Mouse (Mus musculus): ENCODE measurements around the gene Zfp213. TPM values are rescaled to one million over a fixed set of nuclear protein-coding genes. Genes with fewer than 3 reads are reported as not detected.

The Zfp213 gene
- polyA plus RNA-seq, 1 experiment from 2014 or later, result 19.1 TPM

DNA sequence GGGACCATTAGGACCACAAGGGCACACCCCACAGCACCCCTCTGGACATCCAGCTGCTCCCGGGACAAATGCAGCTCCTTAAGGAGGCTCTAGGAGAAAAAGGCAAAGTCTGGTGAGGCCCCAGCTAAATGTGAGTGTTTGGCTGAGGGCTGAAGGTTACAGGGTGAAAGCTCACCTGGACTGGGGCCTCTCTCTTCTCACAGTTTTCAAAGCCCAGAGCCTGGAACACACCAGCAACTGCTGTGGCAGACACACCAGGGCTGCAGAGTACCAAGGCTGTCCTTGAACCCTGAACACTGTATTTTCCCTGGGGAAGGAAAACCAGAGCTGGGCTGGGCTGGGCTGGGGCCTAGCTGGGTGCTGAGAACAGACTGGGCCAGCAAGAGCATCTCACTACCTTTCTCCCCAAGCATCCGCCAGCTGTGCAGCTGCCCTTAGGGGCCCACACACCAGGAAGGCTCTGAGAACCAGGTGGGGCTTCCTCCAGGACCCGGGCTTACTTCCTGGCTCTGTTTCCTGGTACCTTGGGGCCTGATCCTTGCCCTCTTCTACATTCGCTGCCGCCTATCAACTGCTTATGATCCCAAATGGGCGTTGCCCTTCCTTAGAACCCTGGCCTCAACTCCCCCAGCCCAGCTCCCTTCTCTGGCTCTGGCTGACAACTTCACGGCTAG is 8.7 kb downstream of the Zfp213 start:
- no peak overlapping the region for H3K9ac ChIP-seq (replicated peaks; ENCODE audit: low read depth, low read length)
- H3K36me3 ChIP-seq (ENCODE audit: control insufficient read depth, insufficient read depth), result peaks cover 25% of the 10 kb centered on the region
- no peaks in the 10 kb centered on the region for H3K9me3 ChIP-seq (ENCODE audit: control insufficient read depth, low read length)
- H3K4me3 ChIP-seq (replicated peaks; ENCODE audit: low read length), result no peak overlapping the region
- H3K4me2 ChIP-seq (ENCODE audit: low read length), result no peak overlapping the region
- H3K4me1 ChIP-seq (replicated peaks; ENCODE audit: control insufficient read depth, insufficient read depth, low read length), result peaks cover 11% of the 10 kb centered on the region
- no peak overlapping the region for H3K27ac ChIP-seq (ENCODE audit: low read length)
- H3K27me3 ChIP-seq (replicated peaks; ENCODE audit: control insufficient read depth, insufficient read depth, low read length), result no peaks in the 10 kb centered on the region
- 84% methylated on average over 7 of the region's 7 CpGs for WGBS
- no peak for ATAC-seq

DNA sequence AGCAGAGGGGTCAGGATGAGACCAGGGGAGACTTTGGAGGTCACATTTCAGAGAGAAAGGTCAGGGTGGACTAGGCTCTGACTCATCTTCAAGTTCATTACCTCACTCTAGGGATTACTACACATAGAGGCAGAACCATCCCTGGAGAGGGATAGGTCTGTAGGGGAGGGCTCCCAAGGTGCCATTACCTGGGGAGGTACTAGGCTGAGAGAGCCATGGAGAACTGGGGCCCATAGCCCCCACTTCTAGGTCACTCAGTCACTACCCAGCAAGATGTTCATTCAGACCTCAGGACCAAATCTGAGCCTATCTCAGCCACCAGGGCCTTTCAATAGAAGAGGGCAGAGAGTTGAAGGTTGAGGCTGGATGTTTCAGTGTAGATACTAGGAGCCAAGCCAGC is 9.7 kb downstream of the Zfp213 start:
- ATAC-seq, result no peak
- Histone ChIP-seq H3K27ac (ENCODE audit: low read length) (no peak overlapping the region), H3K36me3 (ENCODE audit: control insufficient read depth, insufficient read depth) (peaks cover 24% of the 10 kb centered on the region), H3K4me2 (ENCODE audit: low read length) (no peak overlapping the region), H3K4me3 (replicated peaks; ENCODE audit: low read length) (no peak overlapping the region), H3K4me1 (replicated peaks; ENCODE audit: control insufficient read depth, insufficient read depth, low read length) (peaks cover 15% of the 10 kb centered on the region), H3K9ac (replicated peaks; ENCODE audit: low read depth, low read length) (no peak overlapping the region), H3K27me3 (replicated peaks; ENCODE audit: control insufficient read depth, insufficient read depth, low read length) (no peaks in the 10 kb centered on the region), H3K9me3 (ENCODE audit: control insufficient read depth, low read length) (no peaks in the 10 kb centered on the region)

DNA sequence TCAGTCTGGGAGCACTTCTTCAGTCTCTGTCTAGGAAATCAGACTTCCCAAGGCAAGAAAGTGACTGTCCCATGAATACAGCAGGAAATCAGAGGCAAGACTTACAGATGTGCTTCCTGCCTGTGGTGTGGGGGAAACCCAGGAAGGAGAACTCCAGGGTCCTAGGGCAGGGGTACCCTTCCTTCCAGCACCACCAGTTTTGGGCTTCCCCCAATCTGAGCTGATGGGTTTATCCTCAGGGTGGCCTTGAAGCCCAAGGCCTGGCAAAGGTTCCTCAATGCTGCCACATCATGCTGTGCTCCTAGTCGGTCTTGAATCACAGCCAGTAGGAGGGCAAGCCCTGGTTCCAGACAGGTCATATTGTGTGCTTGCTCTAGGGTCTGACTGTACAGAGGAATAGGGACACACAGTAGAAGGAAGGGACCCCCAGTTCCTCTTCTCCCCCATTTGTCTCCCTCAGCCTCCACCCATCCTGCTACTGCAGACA is 10.4 kb downstream of the Zfp213 start:
- Histone ChIP-seq H3K36me3 (ENCODE audit: control insufficient read depth, insufficient read depth) (peaks cover 18% of the 10 kb centered on the region), H3K27ac (ENCODE audit: low read length) (no peak overlapping the region), H3K9me3 (ENCODE audit: control insufficient read depth, low read length) (no peaks in the 10 kb centered on the region), H3K4me2 (ENCODE audit: low read length) (no peak overlapping the region), H3K27me3 (replicated peaks; ENCODE audit: control insufficient read depth, insufficient read depth, low read length) (no peaks in the 10 kb centered on the region), H3K9ac (replicated peaks; ENCODE audit: low read depth, low read length) (no peak overlapping the region), H3K4me3 (replicated peaks; ENCODE audit: low read length) (no peak overlapping the region), H3K4me1 (replicated peaks; ENCODE audit: control insufficient read depth, insufficient read depth, low read length) (peaks cover 17% of the 10 kb centered on the region)
- 78% methylated on average over 1 of the region's 1 CpGs for WGBS
- ATAC-seq, result no peak

DNA sequence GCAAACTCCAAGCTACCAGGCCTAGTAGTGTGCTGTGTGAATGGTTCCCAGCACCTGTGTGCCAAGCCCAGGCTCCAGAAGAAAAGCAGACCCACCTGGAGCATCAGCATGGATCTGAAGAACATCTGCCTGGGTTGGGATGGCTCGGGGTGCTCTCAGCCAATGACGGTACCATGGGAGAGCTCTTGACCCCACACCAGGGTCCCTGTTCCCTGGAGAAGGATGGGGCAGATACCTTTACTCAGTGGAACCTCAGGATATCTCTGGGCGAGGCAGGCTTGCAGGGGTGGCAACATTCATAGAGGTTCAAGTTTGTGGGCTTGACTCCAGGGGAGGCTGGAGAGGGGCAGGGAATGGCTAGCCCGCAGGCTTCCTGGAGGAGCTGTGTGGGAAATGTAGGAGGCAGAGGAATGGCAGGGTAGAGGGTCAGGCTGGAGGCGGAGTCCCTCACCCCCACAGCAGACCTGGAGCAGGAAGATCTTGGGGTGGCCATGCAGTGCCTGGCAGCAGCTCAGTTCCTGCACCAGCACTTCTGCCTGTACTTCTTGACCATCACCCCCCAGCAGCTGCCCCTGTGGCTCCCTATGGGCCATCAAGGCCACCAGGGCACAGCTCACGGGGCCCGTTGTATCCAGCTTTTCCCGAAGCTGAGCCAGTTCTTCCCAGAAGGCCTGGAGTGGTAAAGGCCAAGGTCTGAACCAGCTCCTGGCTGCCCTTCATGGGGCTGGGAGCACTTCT is 11.0 kb downstream of the Zfp213 start:
- Histone ChIP-seq H3K4me1 (replicated peaks; ENCODE audit: control insufficient read depth, insufficient read depth, low read length) (peaks cover 17% of the 10 kb centered on the region), H3K9ac (replicated peaks; ENCODE audit: low read depth, low read length) (no peak overlapping the region), H3K27ac (ENCODE audit: low read length) (no peak overlapping the region), H3K9me3 (ENCODE audit: control insufficient read depth, low read length) (no peaks in the 10 kb centered on the region), H3K27me3 (replicated peaks; ENCODE audit: control insufficient read depth, insufficient read depth, low read length) (no peaks in the 10 kb centered on the region), H3K36me3 (ENCODE audit: control insufficient read depth, insufficient read depth) (peaks cover 14% of the 10 kb centered on the region), H3K4me3 (replicated peaks; ENCODE audit: low read length) (no peak overlapping the region), H3K4me2 (ENCODE audit: low read length) (no peak overlapping the region)
- ATAC-seq, result no peak
- 90% methylated on average over 8 of the region's 8 CpGs for WGBS

DNA sequence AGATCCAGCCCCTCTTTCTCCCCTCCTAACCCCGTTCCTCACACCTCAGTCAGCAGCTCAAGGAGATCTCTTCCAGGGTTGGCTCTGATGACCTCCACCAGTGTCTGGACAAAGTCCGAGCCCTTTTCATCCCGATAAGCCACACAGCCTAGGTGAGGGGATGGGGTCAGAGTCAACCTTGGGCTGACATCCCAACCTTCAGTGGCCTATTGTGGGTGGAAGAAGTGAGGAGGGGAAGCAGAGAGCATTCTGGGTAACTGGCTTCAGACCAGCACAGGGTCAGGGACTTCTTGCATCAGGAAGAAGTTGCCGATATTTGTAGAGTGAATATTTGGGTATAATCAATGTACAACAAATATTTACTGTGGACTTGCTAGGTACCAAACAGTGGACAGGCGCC is 12.1 kb downstream of the Zfp213 start:
- Histone ChIP-seq H3K4me2 (ENCODE audit: low read length) (no peak overlapping the region), H3K27ac (ENCODE audit: low read length) (no peak overlapping the region), H3K4me3 (replicated peaks; ENCODE audit: low read length) (no peak overlapping the region), H3K36me3 (ENCODE audit: control insufficient read depth, insufficient read depth) (peaks cover 4% of the 10 kb centered on the region), H3K9me3 (ENCODE audit: control insufficient read depth, low read length) (no peaks in the 10 kb centered on the region), H3K27me3 (replicated peaks; ENCODE audit: control insufficient read depth, insufficient read depth, low read length) (no peaks in the 10 kb centered on the region), H3K9ac (replicated peaks; ENCODE audit: low read depth, low read length) (no peak overlapping the region), H3K4me1 (replicated peaks; ENCODE audit: control insufficient read depth, insufficient read depth, low read length) (peaks cover 17% of the 10 kb centered on the region)
- ATAC-seq, result no peak
- WGBS, result 71% methylated on average over 5 of the region's 5 CpGs

DNA sequence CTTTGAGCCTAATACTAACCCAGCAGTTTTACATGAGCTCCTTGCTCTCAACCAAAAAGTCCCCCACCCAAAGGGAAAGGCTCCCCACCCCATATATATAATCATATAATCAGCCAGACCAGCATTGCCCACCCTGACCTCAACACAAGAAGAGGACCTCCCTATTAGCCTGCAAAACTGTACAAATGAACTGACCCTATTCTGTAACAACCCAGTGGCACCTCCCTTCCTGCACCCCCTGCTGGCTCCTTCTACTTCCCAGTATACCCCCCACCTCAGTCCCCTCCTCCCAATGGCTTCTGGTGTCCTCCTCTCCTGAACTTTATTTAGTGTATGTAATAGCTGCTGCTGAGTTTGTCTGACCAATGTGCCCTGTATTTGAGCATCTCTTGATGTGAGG is 12.6 kb downstream of the Zfp213 start:
- Histone ChIP-seq H3K36me3 (ENCODE audit: control insufficient read depth, insufficient read depth) (no peaks in the 10 kb centered on the region; the same call in none of the 2 replicates), H3K4me2 (ENCODE audit: low read length) (peak overlapping the region; percentile 71), H3K4me3 (replicated peaks; ENCODE audit: low read length) (peak overlapping the region; percentile 74), H3K4me1 (replicated peaks; ENCODE audit: control insufficient read depth, insufficient read depth, low read length) (peaks cover 17% of the 10 kb centered on the region), H3K27ac (ENCODE audit: low read length) (no peak overlapping the region), H3K9ac (replicated peaks; ENCODE audit: low read depth, low read length) (peak overlapping the region; percentile 65), H3K9me3 (ENCODE audit: control insufficient read depth, low read length) (no peaks in the 10 kb centered on the region), H3K27me3 (replicated peaks; ENCODE audit: control insufficient read depth, insufficient read depth, low read length) (no peaks in the 10 kb centered on the region)
- ATAC-seq, result no peak

DNA sequence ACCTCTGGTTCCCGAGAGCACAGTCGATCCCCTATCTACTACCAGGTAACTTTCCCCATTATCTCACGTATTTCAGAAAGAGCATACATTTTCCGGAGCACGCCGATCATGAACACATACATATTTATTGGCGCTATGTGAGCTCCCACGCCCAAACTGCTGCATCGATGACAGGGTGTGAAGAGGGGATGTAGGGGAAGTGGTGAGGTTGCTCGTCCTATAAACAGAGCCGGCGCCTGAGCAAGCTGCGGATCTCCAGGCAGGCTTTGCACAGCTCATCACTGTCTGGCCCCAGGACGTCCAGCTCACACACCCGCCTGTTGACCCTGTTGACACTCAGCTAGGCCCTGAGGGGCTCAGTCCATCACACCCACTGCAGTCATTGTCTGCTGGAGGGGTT is 13.2 kb downstream of the Zfp213 start:
- H3K27ac ChIP-seq (ENCODE audit: low read length), result peak overlapping the region; percentile 72
- H3K4me3 ChIP-seq (replicated peaks; ENCODE audit: low read length), result peak overlapping the region; percentile 74
- H3K36me3 ChIP-seq (ENCODE audit: control insufficient read depth, insufficient read depth), result no peaks in the 10 kb centered on the region; the same call in none of the 2 replicates
- 2% methylated on average over 15 of the region's 15 CpGs for WGBS
- peak overlapping the region; percentile 65 for H3K9ac ChIP-seq (replicated peaks; ENCODE audit: low read depth, low read length)
- ATAC-seq, result peak; percentile 13
- H3K4me2 ChIP-seq (ENCODE audit: low read length), result peak overlapping the region; percentile 71
- no peaks in the 10 kb centered on the region for H3K27me3 ChIP-seq (replicated peaks; ENCODE audit: control insufficient read depth, insufficient read depth, low read length)
- no peaks in the 10 kb centered on the region for H3K9me3 ChIP-seq (ENCODE audit: control insufficient read depth, low read length)
- peaks cover 17% of the 10 kb centered on the region for H3K4me1 ChIP-seq (replicated peaks; ENCODE audit: control insufficient read depth, insufficient read depth, low read length)

DNA sequence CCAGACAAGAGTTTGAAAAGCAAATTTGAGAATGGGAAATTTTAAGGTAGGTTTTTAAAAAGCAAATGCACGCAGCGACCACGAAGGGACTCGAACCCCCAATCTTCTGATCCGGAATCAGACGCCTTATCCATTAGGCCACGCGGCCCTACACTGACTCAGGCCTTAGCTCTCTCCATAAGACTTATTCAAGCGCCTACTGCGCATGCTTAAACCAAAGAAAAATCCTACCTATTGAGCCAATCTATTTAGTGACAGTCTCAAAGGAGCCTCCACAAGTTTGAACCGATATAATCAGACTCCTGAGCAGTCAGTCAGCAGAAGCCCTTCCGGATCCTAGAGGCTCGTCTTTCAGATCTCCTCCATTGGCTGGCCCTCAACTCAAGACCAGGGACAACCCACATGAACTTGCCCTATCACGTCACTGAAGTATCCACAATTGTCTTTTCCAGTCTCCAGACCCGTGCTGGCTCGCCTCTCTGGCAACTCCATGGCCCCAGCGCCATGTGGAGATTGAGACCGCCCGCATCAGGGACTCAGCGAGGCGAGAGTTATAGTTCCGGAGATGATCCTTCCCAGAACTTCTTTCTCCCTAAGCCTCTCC is 13.7 kb downstream of the Zfp213 start:
- Histone ChIP-seq H3K27ac (ENCODE audit: low read length) (peak overlapping the region; percentile 72), H3K36me3 (ENCODE audit: control insufficient read depth, insufficient read depth) (no peaks in the 10 kb centered on the region; the same call in none of the 2 replicates), H3K9me3 (ENCODE audit: control insufficient read depth, low read length) (no peaks in the 10 kb centered on the region), H3K4me2 (ENCODE audit: low read length) (peak overlapping the region; percentile 71), H3K27me3 (replicated peaks; ENCODE audit: control insufficient read depth, insufficient read depth, low read length) (no peaks in the 10 kb centered on the region), H3K4me3 (replicated peaks; ENCODE audit: low read length) (peak overlapping the region; percentile 74), H3K9ac (replicated peaks; ENCODE audit: low read depth, low read length) (peak overlapping the region; percentile 65), H3K4me1 (replicated peaks; ENCODE audit: control insufficient read depth, insufficient read depth, low read length) (peaks cover 17% of the 10 kb centered on the region)
- 1% methylated on average over 22 of the region's 22 CpGs for WGBS
- peak; percentile 73 for ATAC-seq

DNA sequence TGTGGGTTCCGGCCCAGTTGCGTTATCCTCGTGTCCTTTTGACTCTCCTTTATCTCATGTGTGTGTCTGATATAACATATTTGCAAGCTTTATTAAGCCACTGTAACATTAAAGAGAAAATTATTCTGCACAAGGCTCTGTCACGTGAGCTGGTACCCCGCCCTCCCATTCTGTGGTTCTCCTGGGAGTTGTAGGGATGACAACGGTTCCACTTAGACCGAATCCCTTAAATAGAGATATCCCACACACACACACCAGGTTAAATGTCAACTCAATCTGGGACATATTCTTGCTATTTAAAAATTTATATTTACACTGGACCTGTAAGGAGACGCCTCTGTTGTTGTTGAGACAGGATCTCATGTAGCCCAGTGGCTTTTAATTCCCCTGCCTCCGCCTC is 14.6 kb downstream of the Zfp213 start:
- Histone ChIP-seq H3K9ac (replicated peaks; ENCODE audit: low read depth, low read length) (peak overlapping the region; percentile 51), H3K27me3 (replicated peaks; ENCODE audit: control insufficient read depth, insufficient read depth, low read length) (no peaks in the 10 kb centered on the region), H3K4me1 (replicated peaks; ENCODE audit: control insufficient read depth, insufficient read depth, low read length) (peaks cover 17% of the 10 kb centered on the region), H3K4me2 (ENCODE audit: low read length) (peak overlapping the region; percentile 71), H3K4me3 (replicated peaks; ENCODE audit: low read length) (peak overlapping the region; percentile 74), H3K27ac (ENCODE audit: low read length) (peak overlapping the region; percentile 44), H3K36me3 (ENCODE audit: control insufficient read depth, insufficient read depth) (no peaks in the 10 kb centered on the region), H3K9me3 (ENCODE audit: control insufficient read depth, low read length) (no peaks in the 10 kb centered on the region)
- ATAC-seq, result no peak
- WGBS, result 1% methylated on average over 9 of the region's 9 CpGs
